Mouse (Mus musculus) erythroid progenitor cell, adult 5-6 weeks (primary cell): ENCODE measurements around the gene Ly6g6f. TPM values are rescaled to one million over a fixed set of nuclear protein-coding genes. Genes with fewer than 3 reads are reported as not detected.

Source experiments
- ATAC-seq: replicated peaks from 2 replicates; pipeline ENCODE4 v1.8.0; 2016; ENCODE audit warnings: moderate number of reproducible peaks, mild to moderate bottlenecking, moderate TSS enrichment, inconsistent platforms; ENCODE audit not compliant: poor library complexity, low FRiP score, severe bottlenecking
- total RNA-seq, 2 experiments: library from RNA; stranded (forward) in 1 of 2; stranded (reverse) in 1 of 2; fragments of 150-400 nt in 1 of 2; fragments of 186-747, 209-891 nt in 1 of 2; gene quantifications; 2 replicates each; pipeline versions ENCODE4 v1.2.3 to v1.2.4; 2015 to 2017; ENCODE audit warnings: low replicate concordance in 2 of 2

Gene Ly6g6f
- total RNA-seq, 2 experiments from 2014 or later = 3.8 TPM; not detected in 1

DNA sequence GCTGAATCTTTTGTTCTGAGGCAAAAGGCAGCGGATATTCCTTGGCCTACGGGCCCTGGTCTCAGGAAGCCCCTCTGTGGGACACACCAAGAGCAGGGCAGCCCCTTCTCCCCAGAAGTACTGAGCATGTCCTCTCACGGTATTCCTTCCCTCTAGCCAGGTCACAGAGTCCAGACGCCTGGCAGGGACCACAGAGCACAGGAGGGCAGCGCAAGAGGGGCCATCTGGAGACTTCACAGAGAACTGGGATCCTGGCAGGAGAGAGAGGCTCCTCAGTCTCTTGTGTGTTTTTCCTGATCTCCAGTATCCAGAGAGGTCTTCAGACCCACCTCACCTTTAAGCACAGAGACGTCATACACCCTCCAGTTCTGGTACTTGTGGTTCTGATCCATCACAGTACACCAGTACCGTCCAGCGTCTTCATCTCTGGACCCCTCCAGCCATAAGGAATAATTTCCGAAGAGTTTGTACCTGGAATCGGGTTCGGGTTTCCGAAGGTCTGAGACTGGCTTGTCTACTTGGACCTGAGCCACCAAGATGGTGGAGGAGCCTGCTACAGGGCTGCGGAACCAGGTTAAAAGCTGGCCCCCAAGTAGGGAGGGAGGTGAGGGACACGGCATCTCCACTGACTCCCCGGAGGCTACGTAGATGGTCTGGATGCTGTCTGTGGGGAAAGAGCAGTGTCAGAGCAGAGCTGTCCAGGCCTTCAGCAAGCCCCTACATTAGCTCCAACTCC is 2.4 kb downstream of the Ly6g6f start:
- ATAC-seq = no peak

GRCm38 (mm10) chr17:35080710-35081109 is 4.7 kb downstream of the Ly6g6f start:
- no peak for ATAC-seq

DNA sequence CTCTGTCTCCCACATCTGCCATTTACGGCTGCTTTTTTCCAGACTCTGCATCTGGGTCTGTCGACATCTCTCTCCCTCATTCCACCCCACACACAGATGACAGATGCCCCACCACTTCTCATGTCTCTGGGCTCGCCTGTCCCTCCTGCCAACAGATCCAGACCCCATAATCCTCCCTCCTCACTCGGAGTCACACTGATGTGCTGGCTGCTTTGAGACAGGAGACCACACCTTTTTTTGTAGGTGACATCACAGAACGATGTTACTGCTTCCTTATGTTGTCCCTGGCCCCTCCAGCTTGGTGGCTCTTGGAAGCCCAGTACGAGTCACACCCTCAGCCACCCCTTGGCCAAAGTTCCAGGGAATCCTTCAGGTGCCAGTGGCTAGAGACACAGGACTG is 5.2 kb downstream of the Ly6g6f start:
- ATAC-seq = peak; percentile 66

GRCm38 (mm10) chr17:35079778-35080177 is 5.6 kb downstream of the Ly6g6f start:
- ATAC-seq = peak; percentile 92

GRCm38 (mm10) chr17:35077786-35078233 is 7.6 kb downstream of the Ly6g6f start, which contains the start of gene Ly6g6d:
Gene Ly6g6d (minus strand): TSS chr17:35078065.
- ATAC-seq = no peak

GRCm38 (mm10) chr17:35077285-35077684 is 8.1 kb downstream of the Ly6g6f start:
- no peak for ATAC-seq

- no peak for ATAC-seq
These were observed 8.8 kb downstream of the Ly6g6f start, which contains the start of gene Ly6g6e for GRCm38 (mm10) chr17:35076507-35077176. Gene Ly6g6e (plus strand): TSS chr17:35076902.

DNA sequence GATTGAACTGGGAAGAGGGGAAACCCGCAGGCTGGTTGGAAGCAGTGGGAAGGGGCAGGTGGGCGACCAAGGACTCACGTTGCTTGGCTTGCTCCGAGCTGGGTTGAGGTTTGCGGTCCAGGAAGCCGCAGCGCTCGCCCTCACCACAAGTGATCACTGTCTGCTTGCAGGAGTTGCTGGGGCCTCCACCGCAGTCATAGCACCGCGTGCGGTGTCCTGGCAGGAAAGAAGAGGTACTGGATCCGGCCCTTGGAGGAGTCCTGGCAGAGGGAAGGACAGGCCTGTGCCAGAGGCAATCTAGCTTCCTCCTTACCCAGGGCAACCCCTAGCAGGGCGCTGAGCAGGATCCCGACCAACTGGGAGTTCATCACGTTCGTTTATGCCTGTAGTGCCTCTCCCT is 11.3 kb downstream of the Ly6g6f start:
- no peak for ATAC-seq

DNA sequence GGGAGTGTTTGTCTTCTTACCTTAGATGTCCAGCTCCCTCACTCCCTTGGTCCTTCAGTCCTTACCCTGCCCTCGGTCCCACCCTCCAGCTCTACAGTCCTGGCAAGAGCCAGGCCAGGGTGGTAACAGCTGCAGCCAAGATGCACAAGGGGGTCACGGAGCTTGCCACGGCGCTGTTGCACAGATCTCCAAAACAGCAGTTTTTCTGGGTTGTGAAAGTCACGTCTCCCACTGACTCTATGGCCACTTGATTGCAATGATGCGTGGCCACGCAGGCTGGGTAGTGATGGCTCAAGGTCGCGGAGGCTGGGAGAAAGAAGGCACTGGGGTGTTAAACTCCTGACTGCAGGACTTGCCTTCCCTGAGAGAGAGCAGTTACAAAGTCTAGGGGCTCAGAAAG is 14.0 kb downstream of the Ly6g6f start:
- no peak for ATAC-seq

DNA sequence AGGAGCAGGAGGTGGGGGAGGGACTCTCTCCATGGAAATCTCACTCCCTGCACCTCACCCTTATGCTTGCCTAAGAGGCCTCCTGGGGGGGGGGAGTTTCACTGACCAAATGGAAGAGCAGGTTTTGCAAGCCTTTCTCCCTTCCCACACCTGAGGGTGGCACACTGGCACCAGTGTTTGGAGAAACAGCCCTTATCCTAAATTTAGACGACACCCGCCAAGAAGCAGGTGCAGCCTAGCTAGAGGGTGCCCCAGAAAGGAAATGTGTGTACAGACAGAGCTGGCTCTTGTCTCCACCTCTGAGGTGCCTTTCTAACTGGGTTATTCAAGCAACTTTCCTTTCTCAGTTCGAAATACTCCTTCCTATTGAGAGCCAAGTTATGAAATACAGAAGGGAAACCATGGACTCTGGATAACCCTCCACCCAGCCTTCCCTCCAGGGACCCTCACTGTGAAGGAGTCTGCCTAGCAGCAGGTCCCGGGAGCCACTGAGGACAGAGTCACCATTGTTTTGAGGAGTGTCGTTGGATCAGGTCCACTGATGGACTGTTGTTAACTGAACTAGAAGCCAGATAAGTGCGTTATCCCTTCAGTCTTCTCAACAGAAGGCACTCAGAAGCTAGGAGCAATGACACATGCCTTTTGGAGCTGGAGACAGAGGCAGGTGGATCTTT is 14.7 kb downstream of the Ly6g6f start:
- ATAC-seq = no peak

DNA sequence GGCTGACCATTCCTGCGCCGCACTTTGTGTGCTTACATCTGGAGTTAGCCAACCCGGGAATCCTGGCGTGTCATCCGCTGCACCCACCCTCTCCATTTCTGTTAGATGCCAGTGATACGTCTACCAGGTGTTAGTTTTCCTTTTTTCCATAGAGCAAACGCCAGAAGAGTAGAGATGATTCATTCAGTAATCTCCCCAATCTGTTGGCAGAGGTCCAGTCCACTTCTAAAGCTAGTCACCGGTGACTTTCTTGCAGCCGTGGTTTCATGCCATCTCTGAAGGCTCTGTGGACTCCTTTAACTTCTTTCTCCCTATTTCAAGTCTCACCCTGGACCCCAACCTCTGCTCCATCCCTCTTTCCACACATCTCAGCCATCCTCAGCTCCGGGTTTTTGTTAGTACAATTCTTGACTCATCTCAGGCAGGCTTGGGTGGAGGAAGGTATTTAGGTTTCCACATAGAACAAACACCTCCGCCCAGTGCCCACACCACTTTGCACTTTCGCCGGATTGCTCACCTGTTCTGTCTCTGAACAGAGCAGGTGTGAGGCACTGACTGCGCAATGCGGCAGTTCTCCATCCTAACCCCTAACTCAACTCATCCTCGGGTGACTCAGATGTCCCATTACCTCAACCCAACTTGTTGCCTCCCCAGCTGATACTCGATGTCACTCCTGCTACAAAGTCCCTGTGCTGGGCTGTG is 17.0 kb downstream of the Ly6g6f start:
- ATAC-seq = no peak

DNA sequence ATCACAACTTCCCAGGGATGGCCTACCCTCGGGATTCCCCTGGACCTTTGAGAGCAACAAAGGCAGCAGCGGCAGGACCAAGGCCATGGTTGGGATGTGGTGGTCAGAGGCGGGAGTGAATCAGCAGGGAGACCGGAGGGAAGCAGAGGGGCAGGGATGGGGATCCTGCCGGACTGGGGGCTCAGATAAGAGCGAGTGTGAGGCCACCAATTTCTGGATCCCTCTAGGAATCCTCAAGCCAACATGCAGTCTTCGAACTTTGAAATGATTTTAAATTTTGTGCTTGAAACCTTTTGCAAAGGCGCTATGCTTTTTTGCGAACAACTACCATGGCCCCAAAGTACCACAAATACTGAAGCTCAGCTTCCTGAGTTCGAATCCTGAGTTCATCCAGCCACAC is 19.3 kb downstream of the Ly6g6f start, which contains the start of gene Mpig6b:
Gene Mpig6b, minus strand, starts transcription at position 101 of the 400 bp plus-strand sequence.
- ATAC-seq = no peak

- peak; percentile 74 for ATAC-seq
These were observed 20.2 kb downstream of the Ly6g6f start, which contains the start of gene Ly6g6c for GRCm38 (mm10) chr17:35064951-35065947. Gene Ly6g6c (plus strand): TSS chr17:35065388.

DNA sequence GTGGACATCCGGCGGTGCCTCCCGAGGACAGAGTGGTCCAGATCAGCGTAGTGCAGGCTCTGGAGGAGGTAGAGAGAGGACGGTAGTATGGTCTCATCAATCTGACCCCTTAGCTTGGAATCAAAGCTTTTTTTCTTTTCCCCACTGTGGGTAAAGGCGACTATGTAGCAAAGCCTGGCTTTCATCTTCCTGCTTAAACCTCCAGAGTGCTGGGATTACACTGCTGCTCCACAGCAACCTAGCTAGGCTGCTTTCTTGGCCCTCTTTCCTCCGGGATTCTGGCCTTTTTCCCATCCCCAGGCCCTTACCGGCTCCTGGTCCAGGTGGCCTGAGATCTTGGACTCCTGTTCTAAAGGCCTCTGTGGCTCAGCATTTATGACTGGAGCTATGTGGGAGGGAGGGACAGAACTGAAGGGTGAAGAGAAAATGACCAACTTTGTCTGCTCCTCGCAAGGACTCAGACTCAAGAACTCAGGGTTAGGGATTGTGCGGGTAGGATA is 21.0 kb downstream of the Ly6g6f start:
- ATAC-seq = no peak

GRCm38 (mm10) chr17:35063466-35063865 is 21.9 kb downstream of the Ly6g6f start:
- ATAC-seq = no peak

DNA sequence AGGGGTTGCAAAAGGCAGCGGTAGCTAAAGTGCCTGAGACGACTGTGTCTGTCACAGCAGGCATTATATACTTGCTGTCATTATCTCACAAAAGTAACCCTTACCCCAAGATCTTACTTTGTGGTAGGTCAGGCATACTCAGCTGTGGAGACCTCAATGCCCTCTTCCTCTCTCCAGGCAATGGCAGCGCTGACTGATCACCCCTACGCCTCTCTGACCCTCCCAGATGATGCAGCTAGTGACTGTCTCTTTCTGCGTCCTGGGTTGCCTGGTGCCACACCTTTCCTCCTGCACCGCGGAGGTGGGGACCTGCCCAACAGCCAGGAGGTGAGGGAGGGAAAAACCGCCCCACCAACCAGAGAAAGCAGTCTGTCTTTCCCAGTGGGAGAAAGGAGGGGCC is 24.1 kb downstream of the Ly6g6f start:
- no peak for ATAC-seq

DNA sequence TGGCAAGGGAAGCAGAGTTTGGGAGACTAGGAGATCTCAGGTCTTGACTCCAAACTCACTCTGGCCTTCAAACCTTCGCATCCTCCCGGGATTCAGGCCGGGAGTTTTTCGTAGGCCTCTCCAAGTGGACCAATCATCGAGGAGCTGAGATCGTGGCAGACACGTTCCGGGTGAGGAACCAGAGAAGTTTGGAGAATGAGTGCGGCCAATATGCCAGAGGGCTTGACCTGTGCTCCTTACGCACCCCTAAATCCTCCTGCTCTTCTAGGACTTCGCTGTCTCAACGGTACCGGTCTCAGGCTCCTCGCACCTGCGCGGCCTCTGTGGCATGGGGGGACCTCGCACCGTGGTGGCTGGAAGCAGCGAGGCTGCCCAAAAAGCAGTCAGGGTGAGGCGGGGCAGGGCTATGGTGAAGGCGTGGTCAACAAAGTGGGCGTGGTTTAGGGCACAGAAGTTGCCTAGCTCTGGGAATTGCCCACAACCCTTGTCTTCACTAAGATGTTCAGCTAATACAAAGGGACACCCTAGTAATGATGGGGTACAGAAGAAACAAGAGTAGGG is 24.6 kb downstream of the Ly6g6f start:
- 0 out of 2 replicates have a peak, but pooled peaks have one; percentile 12 for ATAC-seq

DNA sequence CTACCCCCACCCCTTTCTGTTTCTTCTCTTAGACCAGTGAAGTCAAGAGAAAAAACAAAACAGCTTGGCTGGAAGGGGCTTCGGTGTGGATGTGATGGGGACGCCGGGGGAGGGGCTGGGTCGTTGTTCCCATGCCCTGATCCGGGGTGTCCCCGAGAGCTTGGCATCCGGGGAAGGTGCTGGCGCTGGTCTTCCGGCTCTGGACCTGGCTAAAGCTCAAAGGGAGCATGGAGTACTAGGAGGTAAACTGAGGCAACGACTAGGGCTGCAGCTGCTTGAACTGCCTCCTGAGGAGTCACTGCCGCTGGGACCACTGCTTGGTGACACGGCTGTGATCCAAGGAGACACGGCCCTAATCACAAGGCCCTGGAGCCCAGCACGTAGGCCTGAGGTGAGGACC is 25.3 kb downstream of the Ly6g6f start:
- ATAC-seq = no peak
